Mouse (Mus musculus): ENCODE data around the gene Pspn. TPM values are rescaled to one million over a fixed set of nuclear protein-coding genes. Genes with fewer than 3 reads are reported as not detected.

The Pspn gene
- polyA plus RNA-seq, 1 experiment from 2014 or later = not detected

GRCm38 (mm10) chr17:56996506-56996905, 3.3 kb downstream of the Pspn start:
- Histone ChIP-seq H3K4me2 (peak overlapping the region; percentile 82; the same call in 1 of the 2 replicates), H3K36me3 (peaks cover 47% of the 10 kb centered on the region), H3K27ac (peak overlapping the region; percentile 87), H3K9me3 (replicated peaks) (no peaks in the 10 kb centered on the region), H3K9ac (no peak overlapping the region), H3K4me1 (replicated peaks) (peaks cover 34% of the 10 kb centered on the region), H3K27me3 (no peaks in the 10 kb centered on the region), H3K4me3 (peak overlapping the region; percentile 86; the same call in 1 of the 2 replicates)
- no peak for ATAC-seq (replicated peaks; ENCODE audit: insufficient number of reproducible peaks, insufficient read depth, low FRiP score, low read depth)
- 61% methylated on average over 2 of the region's 2 CpGs for WGBS

- ATAC-seq (replicated peaks; ENCODE audit: insufficient number of reproducible peaks, insufficient read depth, low FRiP score, low read depth) = no peak
- H3K4me1 ChIP-seq (replicated peaks) = peaks cover 27% of the 10 kb centered on the region
- H3K27ac ChIP-seq = no peak overlapping the region
- H3K36me3 ChIP-seq = peaks cover 46% of the 10 kb centered on the region
- H3K9me3 ChIP-seq (replicated peaks) = no peaks in the 10 kb centered on the region
- H3K4me3 ChIP-seq = no peak overlapping the region
- 82% methylated on average over 8 of the region's 8 CpGs for WGBS
- no peak overlapping the region for H3K4me2 ChIP-seq
- no peak overlapping the region for H3K9ac ChIP-seq
- H3K27me3 ChIP-seq = no peaks in the 10 kb centered on the region
Measured at GRCm38 (mm10) chr17:56995046-56995445, 4.8 kb downstream of the Pspn start.

DNA sequence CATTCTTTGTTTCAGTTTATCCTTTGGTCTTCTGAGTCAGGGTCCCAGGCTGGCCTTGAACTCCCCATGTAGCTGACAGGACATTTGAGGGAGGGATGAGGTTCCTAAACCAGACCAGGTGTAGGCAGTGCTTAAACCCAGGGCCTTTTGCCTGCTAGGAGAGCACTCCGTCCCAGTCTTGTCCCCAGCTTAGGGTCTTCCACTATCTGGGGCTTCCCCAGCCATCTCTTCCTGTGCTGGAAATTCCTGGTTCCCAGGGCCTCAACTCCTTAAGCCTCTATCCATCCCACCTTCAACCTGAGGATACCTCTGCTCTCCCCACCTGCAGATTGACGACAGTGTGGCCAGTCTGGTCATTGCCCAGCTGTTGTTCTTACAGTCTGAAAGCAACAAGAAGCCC, 8.9 kb downstream of the Pspn start:
- H3K27ac ChIP-seq = no peak overlapping the region
- WGBS = 48% methylated on average over 2 of the region's 2 CpGs
- peak overlapping the region; percentile 79 for H3K4me3 ChIP-seq
- H3K27me3 ChIP-seq = no peaks in the 10 kb centered on the region
- ATAC-seq (replicated peaks; ENCODE audit: insufficient number of reproducible peaks, insufficient read depth, low FRiP score, low read depth) = no peak
- H3K36me3 ChIP-seq = peaks cover 37% of the 10 kb centered on the region; the same call in 1 of the 2 replicates
- peak overlapping the region; percentile 85 for H3K4me2 ChIP-seq
- peak overlapping the region; percentile 77; the same call in 1 of the 2 replicates for H3K9ac ChIP-seq
- peaks cover 11% of the 10 kb centered on the region for H3K4me1 ChIP-seq (replicated peaks)
- no peaks in the 10 kb centered on the region for H3K9me3 ChIP-seq (replicated peaks)

GRCm38 (mm10) chr17:56990115-56990746, 9.6 kb downstream of the Pspn start, which contains the start of gene Clpp:
TSS of gene Clpp (plus strand) at chr17:56990305.
- peak within 1 kb of the TSS; percentile 85 for H3K4me2 ChIP-seq
- no peaks in the 10 kb centered on the region for H3K9me3 ChIP-seq (replicated peaks)
- WGBS = under 1% methylated on average over 52 of the region's 52 CpGs
- peaks cover 31% of the 10 kb centered on the region; the same call in 1 of the 2 replicates for H3K36me3 ChIP-seq
- H3K27ac ChIP-seq = peak within 1 kb of the TSS; percentile 68
- peak; percentile 97 for ATAC-seq (replicated peaks; ENCODE audit: insufficient number of reproducible peaks, insufficient read depth, low FRiP score, low read depth)
- no peaks in the 10 kb centered on the region for H3K27me3 ChIP-seq
- H3K9ac ChIP-seq = peak within 1 kb of the TSS; percentile 77
- peak within 1 kb of the TSS; percentile 79 for H3K4me3 ChIP-seq
- peaks cover 11% of the 10 kb centered on the region for H3K4me1 ChIP-seq (replicated peaks)

GRCm38 (mm10) chr17:56989467-56990114, 10.2 kb downstream of the Pspn start:
- ATAC-seq (replicated peaks; ENCODE audit: insufficient number of reproducible peaks, insufficient read depth, low FRiP score, low read depth) = peak; percentile 87
- Histone ChIP-seq H3K27ac (peak overlapping the region; percentile 68), H3K36me3 (peaks cover 25% of the 10 kb centered on the region; the same call in 1 of the 2 replicates), H3K4me1 (replicated peaks) (peaks cover 11% of the 10 kb centered on the region), H3K4me2 (peak overlapping the region; percentile 85), H3K27me3 (no peaks in the 10 kb centered on the region), H3K9ac (peak overlapping the region; percentile 56), H3K9me3 (replicated peaks) (no peaks in the 10 kb centered on the region), H3K4me3 (peak overlapping the region; percentile 79)
- WGBS = 3% methylated on average over 25 of the region's 25 CpGs

- Histone ChIP-seq H3K4me1 (replicated peaks) (peaks cover 11% of the 10 kb centered on the region), H3K36me3 (peaks cover 18% of the 10 kb centered on the region; the same call in 1 of the 2 replicates), H3K9me3 (replicated peaks) (no peaks in the 10 kb centered on the region), H3K4me2 (peak overlapping the region; percentile 85), H3K27me3 (no peaks in the 10 kb centered on the region), H3K27ac (no peak overlapping the region), H3K4me3 (peak overlapping the region; percentile 79), H3K9ac (peak overlapping the region; percentile 56; the same call in 1 of the 2 replicates)
- no peak for ATAC-seq (replicated peaks; ENCODE audit: insufficient number of reproducible peaks, insufficient read depth, low FRiP score, low read depth)
- 69% methylated on average over 7 of the region's 7 CpGs for WGBS
Measured at GRCm38 (mm10) chr17:56988921-56989430, 10.8 kb downstream of the Pspn start.

GRCm38 (mm10) chr17:56988441-56988840, 11.4 kb downstream of the Pspn start:
- no peak for ATAC-seq (replicated peaks; ENCODE audit: insufficient number of reproducible peaks, insufficient read depth, low FRiP score, low read depth)
- H3K27me3 ChIP-seq = no peaks in the 10 kb centered on the region
- 81% methylated on average over 7 of the region's 7 CpGs for WGBS
- no peak overlapping the region for H3K4me3 ChIP-seq
- no peak overlapping the region for H3K27ac ChIP-seq
- H3K4me2 ChIP-seq = no peak overlapping the region
- H3K9ac ChIP-seq = no peak overlapping the region
- H3K36me3 ChIP-seq = peaks cover 13% of the 10 kb centered on the region; the same call in 1 of the 2 replicates
- H3K9me3 ChIP-seq (replicated peaks) = no peaks in the 10 kb centered on the region
- peaks cover 11% of the 10 kb centered on the region for H3K4me1 ChIP-seq (replicated peaks)

DNA sequence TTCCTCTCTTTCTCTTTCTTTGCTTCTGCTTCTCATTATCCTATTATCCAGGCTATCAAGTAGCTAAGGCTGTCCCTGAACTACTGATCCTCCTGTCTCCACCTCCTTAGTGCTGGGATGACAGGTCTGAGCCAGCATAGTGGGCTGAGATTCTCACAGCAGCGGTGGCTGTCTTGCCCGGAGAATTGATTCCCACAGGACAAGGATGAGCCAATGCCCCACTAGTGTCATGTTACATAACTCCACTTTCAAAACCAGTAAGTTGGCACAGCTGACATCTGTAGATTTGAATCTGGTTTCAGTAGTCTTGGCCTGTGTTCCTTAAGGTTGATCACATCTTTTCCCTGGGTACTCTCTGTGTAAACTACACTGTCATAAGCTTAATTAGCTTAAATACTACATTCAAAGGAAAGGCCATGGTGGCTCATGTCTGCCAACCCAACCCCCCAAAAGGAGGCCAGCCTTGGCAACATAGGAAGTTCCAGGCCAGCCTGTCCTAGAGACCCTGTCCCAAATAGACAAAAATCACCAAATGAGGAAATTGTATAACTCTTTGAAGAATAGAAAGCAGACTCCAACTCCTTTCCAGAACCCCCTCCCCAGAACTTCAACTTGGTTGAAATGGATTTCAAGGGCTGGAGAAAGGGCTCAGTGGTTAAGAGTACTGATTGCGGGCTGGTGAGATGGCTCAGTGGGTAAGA, 13.6 kb downstream of the Pspn start:
- Histone ChIP-seq H3K9ac (no peak overlapping the region), H3K4me1 (replicated peaks) (peaks cover 6% of the 10 kb centered on the region), H3K4me2 (no peak overlapping the region), H3K9me3 (replicated peaks) (no peaks in the 10 kb centered on the region), H3K4me3 (no peak overlapping the region), H3K27ac (no peak overlapping the region), H3K36me3 (no peaks in the 10 kb centered on the region), H3K27me3 (no peaks in the 10 kb centered on the region)
- 84% methylated on average over 3 of the region's 3 CpGs for WGBS
- ATAC-seq (replicated peaks; ENCODE audit: insufficient number of reproducible peaks, insufficient read depth, low FRiP score, low read depth) = no peak

DNA sequence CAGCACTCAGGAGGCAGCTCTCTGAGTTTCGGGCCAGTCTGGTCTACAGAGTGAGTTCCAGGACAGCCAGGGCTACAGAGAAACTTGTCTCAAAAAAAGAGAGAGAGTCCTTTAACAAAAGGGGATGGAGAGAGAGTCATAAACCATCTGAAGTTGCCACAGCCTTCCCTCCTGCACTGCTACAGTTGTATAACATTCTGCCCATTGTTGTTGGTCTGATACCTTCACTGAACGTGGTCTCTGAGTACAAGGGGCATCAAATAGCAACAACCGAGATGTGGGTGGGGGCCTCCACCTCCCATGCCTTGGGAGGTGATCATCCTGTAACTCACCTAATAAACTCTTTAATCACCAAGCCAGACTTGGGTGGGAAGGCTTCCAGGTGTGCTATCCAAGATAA, 14.2 kb downstream of the Pspn start:
- Histone ChIP-seq H3K27ac (no peak overlapping the region), H3K27me3 (no peaks in the 10 kb centered on the region), H3K4me3 (no peak overlapping the region), H3K36me3 (no peaks in the 10 kb centered on the region), H3K4me1 (replicated peaks) (no peaks in the 10 kb centered on the region; the same call in 1 of the 2 replicates), H3K4me2 (no peak overlapping the region), H3K9ac (no peak overlapping the region), H3K9me3 (replicated peaks) (no peaks in the 10 kb centered on the region)
- 78% methylated on average over 3 of the region's 3 CpGs for WGBS
- no peak for ATAC-seq (replicated peaks; ENCODE audit: insufficient number of reproducible peaks, insufficient read depth, low FRiP score, low read depth)

DNA sequence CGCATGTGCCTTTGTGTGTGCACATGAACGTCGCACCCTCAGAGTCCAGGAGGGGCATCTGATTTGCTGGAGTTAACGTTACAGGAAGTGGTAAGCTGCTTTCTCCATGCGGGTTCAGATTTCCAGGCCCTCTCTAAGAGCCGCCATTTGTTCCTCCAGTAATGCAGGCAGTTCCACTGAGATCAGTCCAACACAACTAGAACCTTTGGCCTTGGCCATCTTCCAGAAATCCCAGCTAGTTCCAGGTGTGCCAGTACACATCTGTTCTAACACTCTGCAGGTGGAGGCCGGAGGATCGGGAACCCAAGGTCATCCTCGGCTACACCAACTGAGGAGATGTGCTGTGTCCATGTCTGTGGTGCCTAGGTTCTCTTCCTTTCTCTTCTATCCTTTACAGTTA, 14.9 kb downstream of the Pspn start:
- no peak for ATAC-seq (replicated peaks; ENCODE audit: insufficient number of reproducible peaks, insufficient read depth, low FRiP score, low read depth)
- 74% methylated on average over 9 of the region's 9 CpGs for WGBS
- H3K27ac ChIP-seq = no peak overlapping the region

GRCm38 (mm10) chr17:56982013-56982412, 17.8 kb downstream of the Pspn start, which contains the start of gene Acer1:
TSS of gene Acer1 (minus strand) at chr17:56982126.
- ATAC-seq (replicated peaks; ENCODE audit: insufficient number of reproducible peaks, insufficient read depth, low FRiP score, low read depth) = 0 out of 2 replicates have a peak, but pooled peaks have one; percentile 14
- H3K9ac ChIP-seq = no peak within 1 kb of the TSS
- H3K27ac ChIP-seq = no peak within 1 kb of the TSS
- H3K4me2 ChIP-seq = no peak within 1 kb of the TSS
- no peaks in the 10 kb centered on the region for H3K4me1 ChIP-seq (replicated peaks)
- 59% methylated on average over 5 of the region's 5 CpGs for WGBS
- H3K27me3 ChIP-seq = no peaks in the 10 kb centered on the region
- no peak within 1 kb of the TSS for H3K4me3 ChIP-seq
- H3K9me3 ChIP-seq (replicated peaks) = no peaks in the 10 kb centered on the region
- no peaks in the 10 kb centered on the region for H3K36me3 ChIP-seq

More for the DNA sequence above, 14.9 kb downstream of the Pspn start:
- H3K27me3 ChIP-seq = no peaks in the 10 kb centered on the region
- H3K4me2 ChIP-seq = no peak overlapping the region
- no peaks in the 10 kb centered on the region for H3K36me3 ChIP-seq
- H3K4me1 ChIP-seq (replicated peaks) = no peaks in the 10 kb centered on the region
- no peak overlapping the region for H3K9ac ChIP-seq
- H3K9me3 ChIP-seq (replicated peaks) = no peaks in the 10 kb centered on the region
- no peak overlapping the region for H3K4me3 ChIP-seq
